Mouse (Mus musculus) lung, postnatal 0 days (tissue): ENCODE results near the gene Smarca4.

ENCODE experiments used
- CTCF ChIP-seq: IDR thresholded peaks from 2 replicates; pipeline ENCODE4 v1.5.1; 2016; ENCODE audit warnings: antibody characterized with exemption, mild to moderate bottlenecking
- EP300 ChIP-seq: IDR thresholded peaks from 2 replicates; pipeline ENCODE4 v1.6.1; 2016; ENCODE audit warnings: antibody characterized with exemption, mild to moderate bottlenecking, control low read depth

- TF ChIP-seq CTCF = no peak
- no peak for TF ChIP-seq EP300
Measured at GRCm38 (mm10) chr9:21706085-21706484, 90.1 kb downstream of the Smarca4 start.
